Mouse (Mus musculus): ENCODE data around the gene Bend3. TPM values are rescaled to one million over a fixed set of nuclear protein-coding genes. Genes with fewer than 3 reads are reported as not detected.

Gene Bend3
- polyA plus RNA-seq, 1 experiment: 2.4 TPM

DNA sequence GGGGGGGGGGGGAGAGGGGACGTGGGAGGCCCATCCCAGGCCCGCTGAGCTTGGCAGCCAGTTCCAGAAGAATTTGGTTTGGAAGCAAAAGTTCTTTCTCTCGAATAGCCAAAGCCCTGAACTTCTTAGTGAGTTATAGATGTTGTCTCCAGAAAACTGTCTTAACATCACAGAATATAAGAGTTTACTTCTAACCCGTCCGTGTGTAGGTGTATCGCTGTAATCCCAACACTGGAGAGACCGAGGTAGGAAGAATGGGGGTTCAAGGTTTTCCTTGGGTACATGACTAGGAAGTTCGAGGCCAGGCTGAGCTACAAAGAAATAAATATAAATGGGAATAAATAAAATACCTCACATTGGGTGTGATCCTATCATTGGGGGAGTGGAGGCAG, 62.5 kb downstream of the Bend3 start:
- H3K27ac ChIP-seq (ENCODE audit: insufficient read depth, low read depth, low read length): no peak overlapping the region
- TF ChIP-seq CTCF (IDR thresholded peaks at IDR 0.05; ENCODE audit: low read depth, low read length): no peak
- no peak for TF ChIP-seq POLR2A (IDR thresholded peaks at IDR 0.05; ENCODE audit: borderline replicate concordance, low read depth, low read length)
- H3K4me1 ChIP-seq (ENCODE audit: control insufficient read depth, insufficient read depth, low read length): peaks cover 9% of the 10 kb centered on the region
- H3K4me3 ChIP-seq (ENCODE audit: insufficient read depth, low read length): no peak overlapping the region

DNA sequence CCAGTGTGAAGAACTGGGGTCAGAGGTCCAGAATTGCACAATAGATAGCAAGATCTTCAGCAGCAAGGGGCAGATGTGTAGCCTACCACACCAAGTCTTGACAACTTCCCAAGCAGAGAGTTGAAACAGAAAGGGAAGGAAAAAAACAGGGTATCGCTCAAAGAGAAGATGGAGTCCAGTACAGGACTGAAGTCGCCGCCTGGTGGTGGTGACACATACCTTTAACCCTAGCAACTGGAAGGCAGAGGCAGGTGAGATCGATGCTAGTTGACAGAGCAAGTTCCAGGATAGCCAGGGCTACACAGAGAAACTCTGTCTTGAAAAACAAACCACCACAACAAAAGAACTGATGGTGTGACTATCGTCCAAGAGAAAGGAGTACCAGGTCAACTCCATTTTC, 70.8 kb downstream of the Bend3 start:
- TF ChIP-seq POLR2A (IDR thresholded peaks at IDR 0.05; ENCODE audit: borderline replicate concordance, low read depth, low read length) (no peak), CTCF (IDR thresholded peaks at IDR 0.05; ENCODE audit: low read depth, low read length) (no peak)
- no peak overlapping the region for H3K27ac ChIP-seq (ENCODE audit: insufficient read depth, low read depth, low read length)
- H3K4me3 ChIP-seq (ENCODE audit: insufficient read depth, low read length): no peak overlapping the region
- H3K4me1 ChIP-seq (ENCODE audit: control insufficient read depth, insufficient read depth, low read length): no peaks in the 10 kb centered on the region

DNA sequence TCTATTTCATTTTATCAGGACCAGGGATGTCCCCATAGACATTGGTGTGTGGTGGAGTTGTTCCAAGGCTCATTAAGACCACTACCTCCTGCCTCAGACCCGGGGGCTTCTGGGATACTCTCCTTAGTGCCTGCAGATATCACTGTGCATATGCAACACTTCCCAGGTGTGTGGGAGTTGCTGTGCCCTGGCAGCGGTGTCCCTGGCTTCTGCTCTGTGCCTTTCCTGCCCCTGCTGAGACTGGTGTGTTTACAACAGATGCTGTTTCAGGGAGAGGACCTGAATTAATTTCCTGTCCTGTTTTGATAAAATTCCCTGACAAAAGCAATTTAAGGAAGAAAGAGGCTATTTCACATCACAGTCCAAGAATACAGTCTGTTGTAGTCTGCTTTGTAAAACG, 72.3 kb downstream of the Bend3 start:
- TF ChIP-seq CTCF (IDR thresholded peaks at IDR 0.05; ENCODE audit: low read depth, low read length) (no peak), POLR2A (IDR thresholded peaks at IDR 0.05; ENCODE audit: borderline replicate concordance, low read depth, low read length) (no peak)
- no peak overlapping the region for H3K27ac ChIP-seq (ENCODE audit: insufficient read depth, low read depth, low read length)
- no peak overlapping the region for H3K4me3 ChIP-seq (ENCODE audit: insufficient read depth, low read length)
- H3K4me1 ChIP-seq (ENCODE audit: control insufficient read depth, insufficient read depth, low read length): no peaks in the 10 kb centered on the region

DNA sequence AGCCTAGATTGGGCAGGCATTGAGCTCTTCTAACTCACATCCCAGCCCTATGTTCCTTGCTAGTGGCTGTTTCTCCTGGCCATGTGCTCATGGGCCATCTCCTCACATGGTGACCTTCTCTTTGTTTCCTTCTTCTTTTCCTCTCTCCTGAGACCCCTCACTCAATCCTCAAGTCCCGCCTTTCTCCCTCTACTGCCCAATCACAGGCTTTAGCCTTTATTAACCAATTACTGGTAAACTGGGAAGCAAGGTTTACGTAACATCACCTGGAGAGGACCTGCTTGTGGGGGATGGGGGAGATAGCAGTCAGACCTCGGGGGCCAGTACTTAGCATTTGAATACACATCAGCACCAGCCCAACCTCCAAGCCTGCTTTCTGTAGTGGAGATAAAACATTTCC, 72.8 kb downstream of the Bend3 start:
- TF ChIP-seq CTCF (IDR thresholded peaks at IDR 0.05; ENCODE audit: low read depth, low read length): no peak
- TF ChIP-seq POLR2A (IDR thresholded peaks at IDR 0.05; ENCODE audit: borderline replicate concordance, low read depth, low read length): no peak
- Histone ChIP-seq H3K4me1 (ENCODE audit: control insufficient read depth, insufficient read depth, low read length) (no peaks in the 10 kb centered on the region), H3K4me3 (ENCODE audit: insufficient read depth, low read length) (no peak overlapping the region), H3K27ac (ENCODE audit: insufficient read depth, low read depth, low read length) (no peak overlapping the region)

DNA sequence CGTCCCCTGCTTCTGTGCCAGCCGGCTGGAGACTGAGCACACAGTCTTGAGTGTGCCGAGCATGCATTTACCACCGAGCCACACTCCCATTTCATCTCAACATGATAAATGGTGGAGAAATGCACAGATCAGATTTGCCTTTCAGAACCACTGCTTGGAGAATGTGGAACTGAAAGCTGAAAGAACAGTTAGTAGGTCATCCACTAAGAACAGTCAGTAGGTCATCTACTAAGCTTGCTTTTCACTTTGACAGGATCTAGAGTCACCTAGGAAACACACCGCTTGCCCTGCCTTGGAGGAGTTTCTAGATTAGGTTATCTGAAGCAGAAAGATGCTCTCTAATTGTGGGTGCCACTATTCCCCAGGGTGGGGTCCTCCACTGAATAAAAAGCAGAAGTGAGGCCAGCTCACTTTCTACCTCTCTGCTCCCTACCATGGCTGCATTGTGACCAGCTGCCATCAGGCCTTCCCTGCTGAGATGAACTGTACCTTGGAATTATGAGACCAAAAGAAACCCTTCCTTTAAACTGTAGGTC, 79.1 kb downstream of the Bend3 start:
- Histone ChIP-seq H3K4me3 (ENCODE audit: insufficient read depth, low read length) (no peak overlapping the region), H3K4me1 (ENCODE audit: control insufficient read depth, insufficient read depth, low read length) (no peaks in the 10 kb centered on the region), H3K27ac (ENCODE audit: insufficient read depth, low read depth, low read length) (no peak overlapping the region)
- no peak for TF ChIP-seq CTCF (IDR thresholded peaks at IDR 0.05; ENCODE audit: low read depth, low read length)
- no peak for TF ChIP-seq POLR2A (IDR thresholded peaks at IDR 0.05; ENCODE audit: borderline replicate concordance, low read depth, low read length)

DNA sequence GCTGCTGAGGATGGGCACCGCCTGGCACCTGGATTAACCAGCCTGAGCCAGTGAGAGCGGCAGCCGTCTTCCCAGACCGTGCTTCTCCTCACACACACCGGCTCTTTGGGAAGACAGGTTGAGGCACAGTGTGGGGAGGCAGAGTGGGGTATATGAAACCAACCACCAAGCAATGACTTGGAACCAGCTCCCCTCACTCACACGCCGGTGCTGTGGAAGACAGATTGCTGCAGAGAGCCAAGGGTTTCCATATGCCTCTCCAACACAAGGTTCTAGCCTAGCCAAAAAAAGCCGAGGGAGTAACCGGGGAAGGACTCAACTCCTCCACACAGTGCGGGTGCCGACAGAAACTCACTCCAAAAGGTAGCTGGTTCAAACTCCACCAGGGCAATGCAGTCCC, 80.7 kb downstream of the Bend3 start:
- Histone ChIP-seq H3K4me1 (ENCODE audit: control insufficient read depth, insufficient read depth, low read length) (no peaks in the 10 kb centered on the region), H3K4me3 (ENCODE audit: insufficient read depth, low read length) (no peak overlapping the region), H3K27ac (ENCODE audit: insufficient read depth, low read depth, low read length) (no peak overlapping the region)
- TF ChIP-seq CTCF (IDR thresholded peaks at IDR 0.05; ENCODE audit: low read depth, low read length) (no peak), POLR2A (IDR thresholded peaks at IDR 0.05; ENCODE audit: borderline replicate concordance, low read depth, low read length) (no peak)

DNA sequence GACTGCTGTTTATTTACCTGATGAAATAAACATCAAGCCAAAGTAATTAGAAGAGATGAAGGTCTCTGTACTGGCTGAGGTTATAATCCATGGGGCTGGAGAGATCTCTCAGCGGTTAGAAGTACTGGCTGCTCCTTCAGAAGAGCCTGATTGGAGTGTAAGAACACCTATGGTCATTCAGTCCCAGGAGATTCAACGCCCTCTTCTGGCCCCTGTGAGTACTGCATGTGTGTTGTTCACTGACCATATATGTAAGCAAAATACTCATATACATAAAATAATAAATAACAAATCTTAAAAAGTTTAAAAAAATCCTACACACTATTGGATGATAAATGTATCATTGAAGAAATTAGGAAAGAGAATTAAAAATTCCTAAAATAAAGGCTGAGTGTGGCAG, 82.1 kb downstream of the Bend3 start:
- Histone ChIP-seq H3K27ac (ENCODE audit: insufficient read depth, low read depth, low read length) (no peak overlapping the region), H3K4me3 (ENCODE audit: insufficient read depth, low read length) (no peak overlapping the region), H3K4me1 (ENCODE audit: control insufficient read depth, insufficient read depth, low read length) (no peaks in the 10 kb centered on the region)
- no peak for TF ChIP-seq CTCF (IDR thresholded peaks at IDR 0.05; ENCODE audit: low read depth, low read length)
- TF ChIP-seq POLR2A (IDR thresholded peaks at IDR 0.05; ENCODE audit: borderline replicate concordance, low read depth, low read length): no peak

- Histone ChIP-seq H3K4me3 (ENCODE audit: insufficient read depth, low read length) (no peak overlapping the region), H3K4me1 (ENCODE audit: control insufficient read depth, insufficient read depth, low read length) (no peaks in the 10 kb centered on the region), H3K27ac (ENCODE audit: insufficient read depth, low read depth, low read length) (no peak overlapping the region)
- TF ChIP-seq POLR2A (IDR thresholded peaks at IDR 0.05; ENCODE audit: borderline replicate concordance, low read depth, low read length) (no peak), CTCF (IDR thresholded peaks at IDR 0.05; ENCODE audit: low read depth, low read length) (no peak)
These were observed 82.7 kb downstream of the Bend3 start for GRCm38 (mm10) chr10:43561311-43561710.

Other genes with a start within 250 kb of the Bend3 start
- gene Gm9803, start 45.3 kb downstream of the Bend3 start, polyA plus RNA-seq (2012; ENCODE audit: insufficient read depth, insufficient read length, missing spikeins): 11.0 and 18.4 TPM in 2 replicates
- 29.8 and 39.4 TPM in 2 replicates for gene 1700021F05Rik, start 62.2 kb downstream of the Bend3 start, polyA plus RNA-seq (2012; ENCODE audit: insufficient read depth, insufficient read length, missing spikeins)
- gene Cd24a, start 99.5 kb downstream of the Bend3 start, polyA plus RNA-seq (2012; ENCODE audit: insufficient read depth, insufficient read length, missing spikeins): 1.9 and 2.6 TPM in 2 replicates

All from bone marrow macrophage, adult 2 months (primary cell).